ENCODE assay signal across 8 mouse cellular contexts in genomic region chr11:97883542-97883917, GRCm38 (mm10). TPM values are rescaled to one million over a fixed set of nuclear protein-coding genes. Genes with fewer than 3 reads are reported as not detected.
DNase-seq lines count a peak whose midpoint lies in the region; ATAC-seq lines count a peak whose summit lies in the region.

No protein-coding gene starts in this region.

- H3K36me3 ChIP-seq in heart, embryonic 15.5 days = no peaks in the 10 kb centered on the region
- no peaks in the 10 kb centered on the region for H3K36me3 ChIP-seq in liver, embryonic 13.5 days
- H3K36me3 ChIP-seq in stomach, embryonic 14.5 days (ENCODE audit: control insufficient read depth, insufficient read depth, low read length) = no peaks in the 10 kb centered on the region

- peak overlapping the region; percentile 86 for H3K27ac ChIP-seq in heart, embryonic 15.5 days
- peak overlapping the region; percentile 84 for H3K27ac ChIP-seq in liver, embryonic 13.5 days
- H3K27ac ChIP-seq in stomach, embryonic 14.5 days (ENCODE audit: low read length) = peak overlapping the region; percentile 84

- peak overlapping the region; percentile 60 for H3K4me3 ChIP-seq in heart, embryonic 15.5 days
- peak overlapping the region; percentile 67 for H3K4me3 ChIP-seq in liver, embryonic 13.5 days (replicated peaks)
- H3K4me3 ChIP-seq in stomach, embryonic 14.5 days (ENCODE audit: low read depth, low read length) = peak overlapping the region; percentile 34

- peak; percentile 63; the same call in 1 of the 2 replicates for ATAC-seq in heart, embryonic 15.5 days (replicated peaks; ENCODE audit: insufficient number of reproducible peaks, insufficient read depth, low FRiP score, low read depth)
- ATAC-seq in liver, embryonic 13.5 days (ENCODE audit: low read depth) = peak; percentile 73
- peak; percentile 53 for ATAC-seq in stomach, embryonic 14.5 days (ENCODE audit: insufficient number of reproducible peaks, insufficient read depth, low FRiP score, low read depth)

- H3K27me3 ChIP-seq in heart, embryonic 15.5 days = no peaks in the 10 kb centered on the region
- no peaks in the 10 kb centered on the region for H3K27me3 ChIP-seq in liver, embryonic 13.5 days
- no peaks in the 10 kb centered on the region for H3K27me3 ChIP-seq in stomach, embryonic 14.5 days (ENCODE audit: control insufficient read depth, insufficient read depth, low read length)

- peak overlapping the region; percentile 73 for H3K4me2 ChIP-seq in heart, embryonic 15.5 days
- H3K4me2 ChIP-seq in liver, embryonic 13.5 days = peak overlapping the region; percentile 67
- H3K4me2 ChIP-seq in stomach, embryonic 14.5 days (replicated peaks; ENCODE audit: low read depth, low read length) = peak overlapping the region; percentile 36

- DNase-seq in CD4-positive, CD25-positive, alpha-beta regulatory T cell, adult 2 months (ENCODE audit: low read depth, low spot score) = peak; percentile 93
- peak; percentile 78 for DNase-seq in brain, adult 2 months (ENCODE audit: low read depth, low spot score)
- DNase-seq in fat pad, adult 2 months (ENCODE audit: extremely low read depth, low read depth, low spot score) = peak; percentile 18
- DNase-seq in kidney, postnatal 14 days = peak; percentile 77
- peak; percentile 77 for DNase-seq in liver, embryonic 13.5 days
- peak; percentile 94 for DNase-seq in naive thymus-derived CD4-positive, alpha-beta T cell, adult 2 months (ENCODE audit: low read depth)

- no peaks in the 10 kb centered on the region for H3K9me3 ChIP-seq in heart, embryonic 15.5 days (replicated peaks)
- no peaks in the 10 kb centered on the region for H3K9me3 ChIP-seq in liver, embryonic 13.5 days (replicated peaks)
- no peaks in the 10 kb centered on the region for H3K9me3 ChIP-seq in stomach, embryonic 14.5 days (ENCODE audit: control insufficient read depth, low read depth, low read length)

- peak overlapping the region; percentile 60 for H3K9ac ChIP-seq in heart, embryonic 15.5 days
- H3K9ac ChIP-seq in liver, embryonic 13.5 days = peak overlapping the region; percentile 68
- peak overlapping the region; percentile 29; the same call in 1 of the 2 replicates for H3K9ac ChIP-seq in stomach, embryonic 14.5 days (replicated peaks; ENCODE audit: low read depth, low read length)

- H3K4me1 ChIP-seq in heart, embryonic 15.5 days (replicated peaks) = no peaks in the 10 kb centered on the region
- H3K4me1 ChIP-seq in liver, embryonic 13.5 days (replicated peaks) = peaks cover 14% of the 10 kb centered on the region
- H3K4me1 ChIP-seq in stomach, embryonic 14.5 days (ENCODE audit: control insufficient read depth, insufficient read depth, low read length) = no peaks in the 10 kb centered on the region

- 3% methylated on average over 26 of the region's 26 CpGs for WGBS in heart, embryonic 15.5 days
- 2% methylated on average over 26 of the region's 26 CpGs for WGBS in liver, embryonic 13.5 days (ENCODE audit: insufficient replicate concordance)
- 5% methylated on average over 26 of the region's 26 CpGs for WGBS in stomach, embryonic 14.5 days

RNA-seq across cellular contexts. Expression of gene Fbxo47, which starts 0.4 kb away (rescaled TPM):
- 0.72 and 0.82 TPM in 2 replicates for polyA plus RNA-seq in heart, embryonic 15.5 days (2015; fragmentation: Nextera tagmentation; extraction: Ambion mirVana)
- polyA plus RNA-seq in liver, embryonic 13.5 days (2015; fragmentation: Nextera tagmentation; extraction: Ambion mirVana) = 0.33 and 0.46 TPM in 2 replicates
- 0.29 and 0.56 TPM in 2 replicates for polyA plus RNA-seq in stomach, embryonic 14.5 days (2014; fragmentation: Nextera tagmentation; extraction: Ambion mirVana)

RNA-seq across cellular contexts. Expression of gene B230217C12Rik, which starts 43.0 kb away (rescaled TPM):
- 2.9 and 3.4 TPM in 2 replicates for polyA plus RNA-seq in heart, embryonic 15.5 days (2015; fragmentation: Nextera tagmentation; extraction: Ambion mirVana)
- polyA plus RNA-seq in liver, embryonic 13.5 days (2015; fragmentation: Nextera tagmentation; extraction: Ambion mirVana) = 0.85 and 1.3 TPM in 2 replicates
- polyA plus RNA-seq in stomach, embryonic 14.5 days (2014; fragmentation: Nextera tagmentation; extraction: Ambion mirVana) = 6.4 and 8.3 TPM in 2 replicates

Comparison
In these comparisons a context has a peak if more than half of its experiments do, and no peak if none do; other contexts are left out.
1. Peak in every context shown above with its lines: DNase-seq, ATAC-seq, H3K4me3 ChIP-seq and H3K27ac ChIP-seq.
2. DNase-seq: peak in every context shown above with its lines; median percentile 94 in naive thymus-derived CD4-positive, alpha-beta T cell, adult 2 months; 93 in CD4-positive, CD25-positive, alpha-beta regulatory T cell, adult 2 months; 78 in brain, adult 2 months; 77 in kidney, postnatal 14 days; 77 in liver, embryonic 13.5 days; 18 in fat pad, adult 2 months.